Mouse (Mus musculus): Measurements from ENCODE around the gene Slc17a8. TPM values are rescaled to one million over a fixed set of nuclear protein-coding genes. Genes with fewer than 3 reads are reported as not detected.
"Not testable (repeated sequence)": the region's sequence is repeated elsewhere in the genome, so short reads cannot be mapped to it uniquely, and the experiment has no call there.

The Slc17a8 gene
- polyA plus RNA-seq, 1 experiment from 2014 or later = 0.06 TPM

- not testable (repeated sequence) for H3K4me3 ChIP-seq (ENCODE audit: low read depth, low read length); H3K4me2 ChIP-seq (ENCODE audit: low read depth, low read length); H3K27me3 ChIP-seq (ENCODE audit: control insufficient read depth, insufficient read depth, low read depth, low read length); H3K9ac ChIP-seq (ENCODE audit: low read depth, low read length); H3K36me3 ChIP-seq (ENCODE audit: control insufficient read depth, insufficient read depth); H3K9me3 ChIP-seq (replicated peaks; ENCODE audit: control insufficient read depth, low read length); H3K4me1 ChIP-seq (ENCODE audit: control insufficient read depth, low read depth, low read length); H3K27ac ChIP-seq (ENCODE audit: low read length); ATAC-seq (ENCODE audit: low read depth)
- WGBS (ENCODE audit: insufficient replicate concordance) = 68% methylated on average over 7 of the region's 7 CpGs
These were observed 67.2 kb downstream of the Slc17a8 start for GRCm38 (mm10) chr10:89553855-89554254.

- no peaks in the 10 kb centered on the region for H3K4me1 ChIP-seq (ENCODE audit: control insufficient read depth, low read depth, low read length)
- no peaks in the 10 kb centered on the region for H3K9me3 ChIP-seq (replicated peaks; ENCODE audit: control insufficient read depth, low read length)
- H3K27ac ChIP-seq (ENCODE audit: low read length) = no peak overlapping the region
- H3K9ac ChIP-seq (ENCODE audit: low read depth, low read length) = no peak overlapping the region
- no peak for ATAC-seq (ENCODE audit: low read depth)
- no peak overlapping the region for H3K4me3 ChIP-seq (ENCODE audit: low read depth, low read length)
- no peaks in the 10 kb centered on the region for H3K27me3 ChIP-seq (ENCODE audit: control insufficient read depth, insufficient read depth, low read depth, low read length)
- 47% methylated on average over 5 of the region's 5 CpGs for WGBS (ENCODE audit: insufficient replicate concordance)
- no peaks in the 10 kb centered on the region for H3K36me3 ChIP-seq (ENCODE audit: control insufficient read depth, insufficient read depth)
- no peak overlapping the region for H3K4me2 ChIP-seq (ENCODE audit: low read depth, low read length)
These were observed 68.0 kb downstream of the Slc17a8 start for GRCm38 (mm10) chr10:89553015-89553414.

GRCm38 (mm10) chr10:89551657-89552056 is 69.4 kb downstream of the Slc17a8 start:
- Histone ChIP-seq H3K4me1 (ENCODE audit: control insufficient read depth, low read depth, low read length) (no peaks in the 10 kb centered on the region), H3K9ac (ENCODE audit: low read depth, low read length) (no peak overlapping the region), H3K4me2 (ENCODE audit: low read depth, low read length) (no peak overlapping the region), H3K9me3 (replicated peaks; ENCODE audit: control insufficient read depth, low read length) (no peaks in the 10 kb centered on the region), H3K36me3 (ENCODE audit: control insufficient read depth, insufficient read depth) (no peaks in the 10 kb centered on the region), H3K27me3 (ENCODE audit: control insufficient read depth, insufficient read depth, low read depth, low read length) (no peaks in the 10 kb centered on the region), H3K4me3 (ENCODE audit: low read depth, low read length) (no peak overlapping the region), H3K27ac (ENCODE audit: low read length) (no peak overlapping the region)
- no peak for ATAC-seq (ENCODE audit: low read depth)
- WGBS (ENCODE audit: insufficient replicate concordance) = 80% methylated on average over 4 of the region's 4 CpGs

- no peaks in the 10 kb centered on the region for H3K4me1 ChIP-seq (ENCODE audit: control insufficient read depth, low read depth, low read length)
- WGBS (ENCODE audit: insufficient replicate concordance) = 26% methylated on average over 6 of the region's 6 CpGs
- no peaks in the 10 kb centered on the region for H3K36me3 ChIP-seq (ENCODE audit: control insufficient read depth, insufficient read depth)
- H3K4me2 ChIP-seq (ENCODE audit: low read depth, low read length) = no peak overlapping the region
- H3K9ac ChIP-seq (ENCODE audit: low read depth, low read length) = no peak overlapping the region
- H3K4me3 ChIP-seq (ENCODE audit: low read depth, low read length) = no peak overlapping the region
- no peaks in the 10 kb centered on the region for H3K9me3 ChIP-seq (replicated peaks; ENCODE audit: control insufficient read depth, low read length)
- H3K27ac ChIP-seq (ENCODE audit: low read length) = no peak overlapping the region
- no peaks in the 10 kb centered on the region for H3K27me3 ChIP-seq (ENCODE audit: control insufficient read depth, insufficient read depth, low read depth, low read length)
- no peak for ATAC-seq (ENCODE audit: low read depth)
These were observed 73.0 kb downstream of the Slc17a8 start for GRCm38 (mm10) chr10:89548028-89548427.

DNA sequence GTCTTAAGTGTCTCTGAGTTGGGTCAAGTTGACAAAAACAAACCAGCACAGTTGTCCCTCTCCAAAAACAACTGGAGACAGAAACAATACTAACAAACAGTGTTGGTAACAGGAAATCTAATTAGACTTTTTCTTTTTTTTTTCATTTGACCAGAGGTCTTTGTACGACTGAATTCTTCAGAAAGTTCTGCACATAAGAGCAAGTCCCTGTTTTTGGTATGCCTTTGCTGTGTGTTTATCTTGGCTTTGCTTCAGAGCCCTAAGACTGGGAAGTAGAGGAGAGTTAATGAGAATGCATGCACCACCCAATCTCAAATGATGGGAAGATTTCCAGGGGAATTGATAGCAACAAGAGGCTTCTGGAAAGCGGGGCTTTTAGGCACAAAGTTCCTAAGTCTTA is 74.1 kb downstream of the Slc17a8 start:
- Histone ChIP-seq H3K9ac (ENCODE audit: low read depth, low read length) (no peak overlapping the region), H3K4me2 (ENCODE audit: low read depth, low read length) (no peak overlapping the region), H3K27me3 (ENCODE audit: control insufficient read depth, insufficient read depth, low read depth, low read length) (no peaks in the 10 kb centered on the region), H3K36me3 (ENCODE audit: control insufficient read depth, insufficient read depth) (no peaks in the 10 kb centered on the region), H3K27ac (ENCODE audit: low read length) (no peak overlapping the region), H3K4me1 (ENCODE audit: control insufficient read depth, low read depth, low read length) (no peaks in the 10 kb centered on the region), H3K9me3 (replicated peaks; ENCODE audit: control insufficient read depth, low read length) (no peaks in the 10 kb centered on the region), H3K4me3 (ENCODE audit: low read depth, low read length) (no peak overlapping the region)
- whole genome bisulfite sequencing (ENCODE audit: insufficient replicate concordance) = 55% methylated on average over 2 of the region's 2 CpGs
- no peak for ATAC-seq (ENCODE audit: low read depth)

- WGBS (ENCODE audit: insufficient replicate concordance) = 68% methylated on average over 6 of the region's 6 CpGs
- Histone ChIP-seq H3K9ac (ENCODE audit: low read depth, low read length) (no peak overlapping the region), H3K9me3 (replicated peaks; ENCODE audit: control insufficient read depth, low read length) (no peaks in the 10 kb centered on the region), H3K27me3 (ENCODE audit: control insufficient read depth, insufficient read depth, low read depth, low read length) (no peaks in the 10 kb centered on the region), H3K4me1 (ENCODE audit: control insufficient read depth, low read depth, low read length) (no peaks in the 10 kb centered on the region), H3K4me3 (ENCODE audit: low read depth, low read length) (no peak overlapping the region), H3K27ac (ENCODE audit: low read length) (no peak overlapping the region), H3K36me3 (ENCODE audit: control insufficient read depth, insufficient read depth) (no peaks in the 10 kb centered on the region), H3K4me2 (ENCODE audit: low read depth, low read length) (no peak overlapping the region)
- ATAC-seq (ENCODE audit: low read depth) = no peak
These were observed 77.2 kb downstream of the Slc17a8 start for GRCm38 (mm10) chr10:89543867-89544266.

GRCm38 (mm10) chr10:89542321-89542720 is 78.7 kb downstream of the Slc17a8 start:
- ATAC-seq (ENCODE audit: low read depth) = no peak
- Histone ChIP-seq H3K27ac (ENCODE audit: low read length) (no peak overlapping the region), H3K27me3 (ENCODE audit: control insufficient read depth, insufficient read depth, low read depth, low read length) (no peaks in the 10 kb centered on the region), H3K4me3 (ENCODE audit: low read depth, low read length) (no peak overlapping the region), H3K9me3 (replicated peaks; ENCODE audit: control insufficient read depth, low read length) (no peaks in the 10 kb centered on the region), H3K36me3 (ENCODE audit: control insufficient read depth, insufficient read depth) (no peaks in the 10 kb centered on the region), H3K9ac (ENCODE audit: low read depth, low read length) (no peak overlapping the region), H3K4me1 (ENCODE audit: control insufficient read depth, low read depth, low read length) (no peaks in the 10 kb centered on the region), H3K4me2 (ENCODE audit: low read depth, low read length) (no peak overlapping the region)
- 69% methylated on average over 3 of the region's 3 CpGs for WGBS (ENCODE audit: insufficient replicate concordance)

DNA sequence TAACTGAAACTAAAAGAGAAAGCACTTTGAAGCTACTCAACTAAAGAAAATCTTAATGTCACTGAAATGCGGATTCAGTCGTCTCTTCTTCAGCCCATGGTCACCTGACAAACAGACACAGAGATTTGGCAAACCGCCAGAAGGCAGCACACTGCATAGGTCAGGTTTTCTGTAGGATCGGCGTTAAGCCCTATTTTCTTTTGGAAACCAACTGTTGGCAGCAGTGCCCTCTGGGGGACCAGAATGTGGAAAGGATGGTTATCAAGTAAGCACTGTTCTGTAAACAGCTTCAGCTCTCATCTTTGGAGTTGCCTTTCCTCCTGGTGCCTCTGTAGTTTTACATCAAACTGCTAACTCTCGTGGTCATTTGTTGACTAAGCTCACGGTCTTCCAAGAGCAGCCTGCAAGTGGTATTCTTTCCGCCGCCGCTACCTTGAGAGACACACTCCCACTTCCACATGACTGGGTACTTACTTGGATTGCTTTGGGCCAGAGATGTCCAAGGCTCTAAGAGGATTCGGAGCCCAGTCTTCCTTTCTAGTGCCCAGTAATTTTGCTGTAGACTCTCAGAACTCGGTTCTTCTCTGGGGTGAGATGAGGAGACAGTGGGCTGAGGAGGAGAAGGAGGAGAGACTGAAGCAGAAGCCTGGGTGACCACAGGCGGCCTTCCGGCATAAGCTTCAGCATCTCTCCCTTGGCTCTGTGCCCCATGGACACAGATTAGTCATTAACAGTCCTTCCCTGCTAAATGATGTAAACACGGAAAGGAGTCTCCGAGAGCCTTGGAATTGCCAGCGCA is 87.9 kb downstream of the Slc17a8 start, which contains the start of gene Nr1h4:
Gene Nr1h4 (minus strand): TSS at position 657 of the 799 bp plus-strand sequence.
- Histone ChIP-seq H3K9me3 (replicated peaks; ENCODE audit: control insufficient read depth, low read length) (no peaks in the 10 kb centered on the region), H3K9ac (ENCODE audit: low read depth, low read length) (peak within 1 kb of the TSS; percentile 16; the same call in 1 of the 2 replicates), H3K4me3 (ENCODE audit: low read depth, low read length) (peak within 1 kb of the TSS; percentile 42), H3K27ac (ENCODE audit: low read length) (peak within 1 kb of the TSS; percentile 67), H3K4me1 (ENCODE audit: control insufficient read depth, low read depth, low read length) (peaks cover 3% of the 10 kb centered on the region), H3K36me3 (ENCODE audit: control insufficient read depth, insufficient read depth) (no peaks in the 10 kb centered on the region), H3K4me2 (ENCODE audit: low read depth, low read length) (peak within 1 kb of the TSS; percentile 46), H3K27me3 (ENCODE audit: control insufficient read depth, insufficient read depth, low read depth, low read length) (no peaks in the 10 kb centered on the region)
- 56% methylated on average over 17 of the region's 17 CpGs for WGBS (ENCODE audit: insufficient replicate concordance)
- peak; percentile 66 for ATAC-seq (ENCODE audit: low read depth)

GRCm38 (mm10) chr10:89532451-89532850 is 88.6 kb downstream of the Slc17a8 start:
- peak overlapping the region; percentile 46 for H3K4me2 ChIP-seq (ENCODE audit: low read depth, low read length)
- ATAC-seq (ENCODE audit: low read depth) = no peak
- no peaks in the 10 kb centered on the region for H3K27me3 ChIP-seq (ENCODE audit: control insufficient read depth, insufficient read depth, low read depth, low read length)
- no peaks in the 10 kb centered on the region for H3K36me3 ChIP-seq (ENCODE audit: control insufficient read depth, insufficient read depth)
- WGBS (ENCODE audit: insufficient replicate concordance) = 70% methylated on average over 5 of the region's 5 CpGs
- peaks cover 3% of the 10 kb centered on the region for H3K4me1 ChIP-seq (ENCODE audit: control insufficient read depth, low read depth, low read length)
- no peaks in the 10 kb centered on the region for H3K9me3 ChIP-seq (replicated peaks; ENCODE audit: control insufficient read depth, low read length)
- H3K9ac ChIP-seq (ENCODE audit: low read depth, low read length) = no peak overlapping the region; the same call in 1 of the 2 replicates
- H3K4me3 ChIP-seq (ENCODE audit: low read depth, low read length) = peak overlapping the region; percentile 42
- peak overlapping the region; percentile 66 for H3K27ac ChIP-seq (ENCODE audit: low read length)

All from liver, embryonic 16.5 days (tissue).